Mouse (Mus musculus) cortical plate, adult 2 months (tissue): ENCODE results near the gene Akr1b7. TPM values are rescaled to one million over a fixed set of nuclear protein-coding genes. Genes with fewer than 3 reads are reported as not detected.
"Not testable (repeated sequence)": the region's sequence is repeated elsewhere in the genome, so short reads cannot be mapped to it uniquely, and the experiment has no call there.

ENCODE experiments used
- H3K27ac ChIP-seq: fragments of 200-500 bp; 2 replicates; pipeline ENCODE4 v1.5.1; 2012; ENCODE audit warnings: low read length, control low read depth, inconsistent platforms; ENCODE audit not compliant: insufficient read depth
- H3K4me1 ChIP-seq: fragments of 200-500 bp; 2 replicates; pipeline ENCODE4 v1.6.1; 2011; ENCODE audit warnings: low read length; ENCODE audit not compliant: control insufficient read depth, insufficient read depth
- H3K4me3 ChIP-seq: fragments of 200-500 bp; 2 replicates; pipeline ENCODE4 v1.5.1; 2011; ENCODE audit warnings: mild to moderate bottlenecking, low read length, control low read depth; ENCODE audit not compliant: insufficient read depth
- CTCF ChIP-seq: fragments of 200-500 bp; IDR thresholded peaks from 2 replicates; pipeline ENCODE4 v1.5.1; 2011; ENCODE audit warnings: mild to moderate bottlenecking, control low read depth, low read length; ENCODE audit not compliant: insufficient read depth; ENCODE audit errors: extremely low read depth
- POLR2A ChIP-seq: fragments of 200-500 bp; IDR thresholded peaks from 2 replicates; pipeline ENCODE4 v1.6.1; 2011; ENCODE audit warnings: mild to moderate bottlenecking, low read length, control low read depth; ENCODE audit not compliant: insufficient read depth; ENCODE audit errors: extremely low read depth
- polyA plus RNA-seq: library from polyadenylated mRNA; depleted of rRNA; stranded (reverse); fragments of >200 nt; gene quantifications from 2 replicates; pipeline ENCODE4 v1.2.3, GENCODE M21; 2012; rRNA removed

The Akr1b7 gene
- polyA plus RNA-seq, result 0.10 TPM in 1 of 2 replicates, not detected in the other

DNA sequence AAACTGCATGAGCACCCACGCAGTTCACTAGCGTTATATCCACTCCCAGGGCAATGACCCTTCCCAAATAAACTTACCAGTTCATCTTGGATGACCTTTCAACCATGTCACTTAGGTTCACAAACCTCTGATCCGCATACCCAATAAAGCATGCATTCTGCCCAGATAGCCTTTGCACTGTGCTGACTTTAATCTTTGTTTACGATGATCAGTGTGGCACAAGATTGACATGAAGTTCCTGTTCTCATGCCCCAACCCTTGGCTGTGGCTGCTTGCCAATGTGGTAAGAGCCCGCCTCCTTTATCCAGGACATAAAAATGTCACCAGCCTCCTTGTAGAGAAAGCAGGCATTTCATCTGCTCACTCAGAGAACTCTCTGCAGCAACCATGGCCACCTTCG is at the start of gene Akr1b7:
Gene Akr1b7, plus strand, starts transcription at position 312 of the 400 bp plus-strand sequence.
- no peak for TF ChIP-seq CTCF
- no peaks in the 10 kb centered on the region for H3K4me1 ChIP-seq
- no peak within 1 kb of the TSS for H3K27ac ChIP-seq
- H3K4me3 ChIP-seq, result no peak within 1 kb of the TSS

DNA sequence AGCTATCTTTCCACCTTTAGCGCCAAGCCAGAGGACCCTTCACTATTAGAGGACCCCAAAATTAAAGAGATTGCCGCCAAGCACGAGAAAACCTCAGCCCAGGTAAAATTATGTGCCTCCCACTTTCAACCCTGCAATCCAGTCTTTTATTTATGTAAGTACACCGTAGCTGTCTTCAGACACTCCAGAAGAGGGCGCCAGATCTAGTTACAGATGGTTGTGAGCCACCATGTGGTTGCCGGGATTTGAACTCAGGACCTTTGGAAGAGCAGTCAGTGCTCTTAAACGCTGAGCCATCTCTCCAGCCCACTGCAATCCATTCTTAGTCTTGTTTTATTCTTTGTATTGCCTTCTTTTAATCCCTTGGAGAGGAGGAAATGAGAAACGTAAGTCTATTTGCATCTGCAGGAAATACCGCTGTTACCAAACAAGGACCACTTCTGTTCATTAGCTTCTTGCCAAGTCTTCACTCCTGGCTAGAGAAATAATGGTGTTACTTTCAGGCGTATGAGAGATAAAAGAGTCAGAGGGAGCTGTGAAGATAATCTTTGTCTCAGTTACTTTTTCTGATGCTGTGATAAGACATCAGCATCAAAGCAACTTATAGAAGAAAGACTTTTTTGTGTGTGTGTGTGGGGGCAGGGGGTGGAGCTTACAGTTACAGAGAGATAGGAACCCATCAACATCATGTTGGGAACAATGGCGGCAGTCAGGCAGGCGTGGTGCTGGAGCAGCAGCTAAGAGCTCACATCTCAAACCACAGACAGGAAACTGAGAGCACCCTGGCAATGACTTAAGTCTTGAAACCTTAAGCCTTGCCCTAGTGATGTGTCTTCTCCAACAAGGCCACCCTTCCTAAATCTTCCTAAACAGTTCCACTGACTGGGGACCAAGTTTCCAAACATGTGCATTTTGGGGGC is 47.7 kb upstream of the Akr1b7 start:
- H3K4me3 ChIP-seq, result no peak overlapping the region
- H3K4me1 ChIP-seq, result no peaks in the 10 kb centered on the region
- no peak overlapping the region for H3K27ac ChIP-seq
- TF ChIP-seq CTCF, result no peak
- no peak for TF ChIP-seq POLR2A

DNA sequence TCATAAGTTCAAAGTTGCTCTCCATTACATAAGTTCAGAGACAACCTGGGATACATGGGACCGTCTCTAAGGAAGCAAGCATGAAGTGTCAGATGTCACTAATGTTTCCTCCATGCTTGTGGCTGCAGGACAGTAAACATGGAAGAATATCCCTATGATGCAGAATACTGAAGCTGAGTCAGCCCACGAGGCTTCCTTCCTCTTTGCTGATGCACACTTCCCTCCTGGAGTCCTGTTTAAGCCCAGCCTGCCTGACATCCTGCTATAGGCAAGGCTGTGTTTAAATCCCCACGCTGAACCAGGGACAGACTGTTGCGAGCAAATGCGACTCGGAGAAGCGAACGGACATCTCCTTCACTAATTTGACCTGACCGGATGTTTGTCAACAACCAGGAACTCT is 44.1 kb upstream of the Akr1b7 start:
- TF ChIP-seq CTCF (no peak), POLR2A (no peak)
- no peak overlapping the region for H3K27ac ChIP-seq

DNA sequence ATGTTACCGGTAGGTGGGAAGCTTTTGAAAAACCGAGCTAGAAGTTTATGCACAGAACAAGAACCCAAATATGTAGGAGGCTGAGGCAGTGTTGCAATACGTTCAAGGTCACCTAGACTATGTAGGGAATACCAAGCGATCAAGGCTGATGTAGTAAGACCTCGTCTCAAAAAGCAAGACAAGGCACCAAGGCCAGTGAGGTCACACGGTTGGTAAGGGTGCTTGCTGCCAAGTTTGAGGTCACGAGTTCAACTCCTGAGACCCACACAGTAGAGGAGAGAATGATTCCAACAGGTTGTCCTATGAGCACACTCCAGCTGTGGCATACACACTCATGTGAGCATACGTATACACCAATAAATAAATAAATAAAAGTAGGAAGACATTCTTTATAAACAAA is 42.1 kb upstream of the Akr1b7 start:
- no peak for TF ChIP-seq POLR2A
- TF ChIP-seq CTCF, result no peak
- Histone ChIP-seq H3K4me3 (no peak overlapping the region), H3K27ac (no peak overlapping the region), H3K4me1 (no peaks in the 10 kb centered on the region; the same call in 1 of the 2 replicates)

More for the DNA sequence above, 44.1 kb upstream of the Akr1b7 start:
- no peaks in the 10 kb centered on the region; the same call in 1 of the 2 replicates for H3K4me1 ChIP-seq
- H3K4me3 ChIP-seq, result no peak overlapping the region

DNA sequence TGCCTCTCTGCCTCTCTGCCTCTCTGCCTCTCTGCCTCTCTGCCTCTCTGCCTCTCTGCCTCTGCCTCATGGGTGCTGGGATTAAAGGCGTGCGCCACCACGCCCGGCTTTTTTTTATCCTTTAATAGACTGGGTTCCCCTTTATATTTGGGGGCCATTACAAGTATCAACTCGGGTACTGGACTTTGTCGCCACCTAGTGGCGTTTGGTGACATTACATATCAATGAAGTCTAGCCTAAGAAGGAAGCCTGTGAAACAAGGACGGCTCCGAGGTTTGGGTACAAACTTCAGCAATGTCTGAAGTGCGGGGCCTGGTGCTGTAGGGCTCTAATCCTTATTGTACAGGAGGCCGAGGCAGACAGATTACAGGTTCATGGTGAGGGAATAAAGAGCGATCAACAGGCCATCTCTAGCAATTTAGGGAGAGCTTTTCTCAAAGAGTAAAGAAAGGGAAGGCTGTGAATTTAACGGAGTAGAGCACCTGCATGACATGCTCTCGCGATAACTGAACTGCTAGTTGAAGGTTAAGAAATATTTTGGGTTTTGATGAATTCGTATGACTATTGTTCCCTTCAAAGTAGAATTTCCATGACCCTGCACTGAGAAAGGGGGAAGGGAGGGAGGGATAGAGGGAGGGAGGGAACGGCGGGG is 40.3 kb upstream of the Akr1b7 start:
- Histone ChIP-seq H3K4me3 (no peak overlapping the region), H3K4me1 (no peaks in the 10 kb centered on the region; the same call in 1 of the 2 replicates), H3K27ac (no peak overlapping the region)
- TF ChIP-seq CTCF, result peak; percentile 63
- no peak for TF ChIP-seq POLR2A

DNA sequence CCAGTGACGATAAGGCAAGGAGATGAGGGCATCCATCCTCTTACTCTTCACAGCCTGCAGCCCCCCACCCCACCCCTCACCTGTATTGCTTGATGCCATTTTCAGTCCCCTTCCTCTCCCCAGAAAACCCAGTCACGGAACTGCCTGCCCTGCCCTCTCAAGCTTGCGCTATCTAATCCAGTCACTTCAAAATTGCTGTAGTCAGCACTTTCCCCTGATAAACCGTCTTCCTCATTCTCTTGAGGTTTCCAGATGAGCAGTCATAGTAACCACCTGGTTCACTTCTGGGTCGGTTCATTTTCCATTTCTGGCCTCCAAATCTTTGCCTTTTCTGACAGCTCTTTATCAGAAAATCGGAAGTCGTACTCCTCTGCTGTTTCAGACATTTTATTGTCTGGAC is 38.3 kb upstream of the Akr1b7 start:
- TF ChIP-seq POLR2A (no peak), CTCF (no peak)
- no peak overlapping the region for H3K4me3 ChIP-seq
- H3K4me1 ChIP-seq, result no peaks in the 10 kb centered on the region; the same call in 1 of the 2 replicates
- no peak overlapping the region for H3K27ac ChIP-seq

DNA sequence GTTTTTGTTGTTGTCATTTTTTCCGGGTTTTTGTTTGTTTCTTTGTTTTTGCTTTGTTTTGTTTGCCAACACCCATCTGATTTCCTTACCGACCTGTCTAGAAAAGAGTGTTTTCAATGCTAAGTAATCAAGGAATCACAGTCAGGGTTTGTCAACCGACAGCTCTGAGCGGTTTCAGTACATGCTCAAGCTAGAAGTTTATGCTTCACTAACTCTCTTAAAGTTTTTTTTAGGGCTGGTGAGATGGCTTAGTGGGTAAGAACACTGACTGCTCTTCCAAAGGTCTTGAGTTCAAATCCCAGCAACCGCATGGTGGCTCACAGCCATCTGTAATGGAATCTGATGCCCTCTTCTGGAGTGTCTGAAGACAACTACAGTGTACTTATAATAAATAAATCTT is 36.2 kb upstream of the Akr1b7 start:
- not testable (repeated sequence) for H3K4me3 ChIP-seq, H3K4me1 ChIP-seq, H3K27ac ChIP-seq

DNA sequence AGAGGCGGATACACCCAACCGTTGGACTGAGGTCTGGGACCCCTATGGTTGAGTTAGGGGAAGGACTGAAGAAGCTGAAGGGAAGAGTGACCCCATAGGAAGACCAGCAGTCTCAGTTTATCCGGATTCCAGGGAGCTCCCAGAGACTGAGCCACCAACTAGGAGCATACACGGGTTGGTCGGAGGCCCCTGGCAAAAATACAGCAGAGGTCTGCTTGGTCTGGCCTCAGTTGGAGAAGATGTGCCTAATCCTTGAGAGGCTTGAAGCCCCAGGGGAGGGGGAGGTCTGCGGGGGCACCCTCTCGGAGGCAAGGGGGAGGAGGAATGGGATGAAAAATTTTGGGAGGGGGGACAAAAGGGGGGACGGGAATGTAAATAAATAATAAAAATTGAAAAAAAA is 28.7 kb upstream of the Akr1b7 start:
- TF ChIP-seq CTCF, result no peak
- TF ChIP-seq POLR2A, result no peak
- H3K4me1 ChIP-seq, result 0 out of 2 replicates have a peak, but pooled peaks cover 2% of the 10 kb centered on the region
- H3K27ac ChIP-seq, result no peak overlapping the region
- no peak overlapping the region; the same call in 1 of the 2 replicates for H3K4me3 ChIP-seq

DNA sequence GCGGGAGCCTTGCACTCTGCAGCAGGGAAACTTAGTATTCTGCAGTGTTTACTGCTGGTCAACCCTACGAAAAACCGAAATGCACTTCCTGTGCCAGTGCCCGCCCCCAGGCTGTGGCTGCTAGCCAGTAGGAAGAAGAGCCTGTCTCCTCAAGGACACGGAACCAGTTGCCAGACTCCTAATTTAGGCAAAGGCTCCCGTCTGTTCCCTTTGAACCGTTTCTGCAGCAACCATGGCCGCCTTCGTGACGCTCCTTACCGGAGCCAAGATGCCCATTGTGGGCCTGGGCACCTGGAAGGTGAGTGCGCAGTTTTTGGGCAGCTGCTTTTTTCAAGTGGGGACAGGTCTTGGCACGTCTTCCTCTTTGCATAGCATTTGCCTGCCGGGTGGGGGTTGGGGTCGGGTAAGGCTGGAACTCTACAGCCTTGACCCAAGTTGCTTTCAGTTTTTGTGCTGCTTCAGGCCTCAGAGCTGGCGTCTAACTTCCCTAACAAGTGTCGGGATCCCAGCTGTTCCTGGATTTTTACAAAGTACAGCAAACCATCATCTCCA is 27.9 kb upstream of the Akr1b7 start, which contains the start of gene Akr1b10:
Gene Akr1b10, plus strand, starts transcription at position 109 of the 552 bp plus-strand sequence.
- H3K4me1 ChIP-seq, result 0 out of 2 replicates have a peak, but pooled peaks cover 2% of the 10 kb centered on the region
- H3K4me3 ChIP-seq, result peak within 1 kb of the TSS; percentile 25
- TF ChIP-seq CTCF, result no peak
- no peak for TF ChIP-seq POLR2A
- 0 out of 2 replicates have a peak within 1 kb of the TSS, but pooled peaks have one; percentile 2 for H3K27ac ChIP-seq
